Comparison of ENCODE assay signal across 9 mouse cellular contexts in genomic region chr4:47521884-47522605, GRCm38 (mm10). TPM values are rescaled to one million over a fixed set of nuclear protein-coding genes. Genes with fewer than 3 reads are reported as not detected.
DNase-seq lines count a peak whose midpoint lies in the region; ATAC-seq lines count a peak whose summit lies in the region.
"Had no signal": no experiment of that assay in that cellular context is flagged by ENCODE, and none has a peak within 500 bp of the region (broad histone marks: within the 10 kb centered on the region; RNA-seq: fewer than 3 reads in every experiment).

No protein-coding gene starts in this region.

- no peak overlapping the region for H3K4me3 ChIP-seq in forebrain, embryonic 15.5 days
- no peak overlapping the region for H3K4me3 ChIP-seq in forebrain, embryonic 11.5 days (ENCODE audit: low read depth, low read length)
- no peak overlapping the region for H3K4me3 ChIP-seq in embryonic facial prominence, embryonic 14.5 days (ENCODE audit: low read depth, low read length)
- H3K4me3 ChIP-seq: lung, embryonic 15.5 days had no signal

- H3K9ac ChIP-seq in forebrain, embryonic 15.5 days (replicated peaks), result no peak overlapping the region
- no peak overlapping the region for H3K9ac ChIP-seq in forebrain, embryonic 11.5 days (ENCODE audit: low read length)
- H3K9ac ChIP-seq in embryonic facial prominence, embryonic 14.5 days (ENCODE audit: low read depth, low read length), result no peak overlapping the region
- H3K9ac ChIP-seq: lung, embryonic 15.5 days had no signal

- H3K27ac ChIP-seq in forebrain, embryonic 15.5 days (replicated peaks), result peak overlapping the region; percentile 48; the same call in 1 of the 2 replicates
- H3K27ac ChIP-seq in forebrain, embryonic 11.5 days (ENCODE audit: low read depth, low read length), result no peak overlapping the region
- no peak overlapping the region for H3K27ac ChIP-seq in embryonic facial prominence, embryonic 14.5 days (replicated peaks; ENCODE audit: low read depth, low read length)
- H3K27ac ChIP-seq: lung, embryonic 15.5 days had no signal

- 84% methylated on average over 6 of the region's 6 CpGs for WGBS in forebrain, embryonic 15.5 days
- WGBS in forebrain, embryonic 11.5 days, result 87% methylated on average over 6 of the region's 6 CpGs
- 89% methylated on average over 6 of the region's 6 CpGs for WGBS in embryonic facial prominence, embryonic 14.5 days

- H3K27me3 ChIP-seq in forebrain, embryonic 15.5 days, result no peaks in the 10 kb centered on the region
- no peaks in the 10 kb centered on the region for H3K27me3 ChIP-seq in forebrain, embryonic 11.5 days (ENCODE audit: control insufficient read depth, insufficient read depth, low read length)
- no peaks in the 10 kb centered on the region for H3K27me3 ChIP-seq in embryonic facial prominence, embryonic 14.5 days (replicated peaks; ENCODE audit: control insufficient read depth, insufficient read depth, low read length)
- no peaks in the 10 kb centered on the region for H3K27me3 ChIP-seq in splenic B cell, adult 2 months (ENCODE audit: control insufficient read depth, insufficient read depth, low read length, poor library complexity, severe bottlenecking)
- H3K27me3 ChIP-seq: lung, embryonic 15.5 days had no signal

- peaks cover 17% of the 10 kb centered on the region for H3K4me1 ChIP-seq in forebrain, embryonic 15.5 days
- no peaks in the 10 kb centered on the region; the same call in 1 of the 2 replicates for H3K4me1 ChIP-seq in forebrain, embryonic 11.5 days (replicated peaks; ENCODE audit: control insufficient read depth, insufficient read depth, low read length)
- H3K4me1 ChIP-seq in embryonic facial prominence, embryonic 14.5 days (ENCODE audit: control insufficient read depth, insufficient read depth, low read length), result peaks cover 3% of the 10 kb centered on the region; the same call in 1 of the 2 replicates
- H3K4me1 ChIP-seq: lung, embryonic 15.5 days had no signal

- peak; percentile 79 for ATAC-seq in forebrain, embryonic 15.5 days (replicated peaks)
- no peak for ATAC-seq in forebrain, embryonic 11.5 days (replicated peaks; ENCODE audit: low FRiP score)
- 0 out of 2 replicates have a peak, but pooled peaks have one; percentile 33 for ATAC-seq in embryonic facial prominence, embryonic 14.5 days (ENCODE audit: low read depth)

- H3K36me3 ChIP-seq in forebrain, embryonic 15.5 days, result no peaks in the 10 kb centered on the region
- no peaks in the 10 kb centered on the region for H3K36me3 ChIP-seq in forebrain, embryonic 11.5 days (ENCODE audit: control insufficient read depth, insufficient read depth, low read length)
- H3K36me3 ChIP-seq in embryonic facial prominence, embryonic 14.5 days (ENCODE audit: control insufficient read depth, insufficient read depth, low read length), result no peaks in the 10 kb centered on the region
- no peaks in the 10 kb centered on the region for H3K36me3 ChIP-seq in splenic B cell, adult 2 months (ENCODE audit: control insufficient read depth, insufficient read depth, low read length, poor library complexity, severe bottlenecking)
- H3K36me3 ChIP-seq: lung, embryonic 15.5 days had no signal

- no peaks in the 10 kb centered on the region for H3K9me3 ChIP-seq in forebrain, embryonic 15.5 days
- no peaks in the 10 kb centered on the region for H3K9me3 ChIP-seq in forebrain, embryonic 11.5 days (ENCODE audit: control insufficient read depth, low read length)
- no peaks in the 10 kb centered on the region for H3K9me3 ChIP-seq in embryonic facial prominence, embryonic 14.5 days (ENCODE audit: control insufficient read depth, low read length)
- H3K9me3 ChIP-seq: lung, embryonic 15.5 days had no signal

- H3K4me2 ChIP-seq in forebrain, embryonic 15.5 days (replicated peaks), result no peak overlapping the region
- no peak overlapping the region for H3K4me2 ChIP-seq in forebrain, embryonic 11.5 days (ENCODE audit: low read depth, low read length, severe bottlenecking)
- H3K4me2 ChIP-seq in embryonic facial prominence, embryonic 14.5 days (ENCODE audit: low read depth, low read length), result no peak overlapping the region
- H3K4me2 ChIP-seq: lung, embryonic 15.5 days had no signal

- DNase-seq in forebrain, embryonic 11.5 days (ENCODE audit: low spot score), result no peak
- DNase-seq in ovary, postnatal 14 days (ENCODE audit: low spot score), result peak; percentile 24
- DNase-seq in ovary, postnatal 10 days (ENCODE audit: low spot score), result no peak
- peak; percentile 79 for DNase-seq in embryonic facial prominence, embryonic 14.5 days (ENCODE audit: low spot score)
- DNase-seq in layer of hippocampus, postnatal 10 days (ENCODE audit: low spot score in 2 of 2), result peak; percentile 46 to 63
- DNase-seq in splenic B cell, adult 2 months (ENCODE audit: low read depth, low spot score), result peak; percentile 23
- DNase-seq in urinary bladder, adult 18-20 months (ENCODE audit: low spot score in 2 of 2), result no peak

RNA-seq across cellular contexts. Expression of gene Sec61b, which starts 47.6 kb away (rescaled TPM):
- polyA plus RNA-seq in forebrain, embryonic 15.5 days (2015; fragmentation: Nextera tagmentation; extraction: Ambion mirVana), result 256 and 269 TPM in 2 replicates
- 328 and 341 TPM in 2 replicates for polyA plus RNA-seq in forebrain, embryonic 11.5 days (2014; fragmentation: Nextera tagmentation; extraction: Ambion mirVana)
- polyA plus RNA-seq in embryonic facial prominence, embryonic 14.5 days (2014; fragmentation: Nextera tagmentation; extraction: Ambion mirVana), result 430 and 465 TPM in 2 replicates
- 10 to 100 TPM; 71.5 to 74.1 TPM for total RNA-seq in layer of hippocampus, postnatal 10 days (2021)

RNA-seq across cellular contexts. Expression of gene Alg2, which starts 47.9 kb away (rescaled TPM):
- polyA plus RNA-seq in forebrain, embryonic 15.5 days (2015; fragmentation: Nextera tagmentation; extraction: Ambion mirVana), result 192 and 207 TPM in 2 replicates
- polyA plus RNA-seq in forebrain, embryonic 11.5 days (2014; fragmentation: Nextera tagmentation; extraction: Ambion mirVana), result 103 and 112 TPM in 2 replicates
- 68.9 and 75.3 TPM in 2 replicates for polyA plus RNA-seq in embryonic facial prominence, embryonic 14.5 days (2014; fragmentation: Nextera tagmentation; extraction: Ambion mirVana)
- total RNA-seq in layer of hippocampus, postnatal 10 days (2021), result 100 to 1,000 TPM; 188 to 194 TPM

Comparison
In these comparisons a context has a peak if more than half of its experiments do, and no peak if none do; other contexts are left out.
1. DNase-seq: peak in ovary, postnatal 14 days (single experiment), embryonic facial prominence, embryonic 14.5 days (single experiment), layer of hippocampus, postnatal 10 days (2 of 2) and splenic B cell, adult 2 months (single experiment); none in forebrain, embryonic 11.5 days (single experiment), ovary, postnatal 10 days (single experiment) and urinary bladder, adult 18-20 months (0 of 2).